Mouse (Mus musculus): ENCODE data around the gene Kcna7. TPM values are rescaled to one million over a fixed set of nuclear protein-coding genes. Genes with fewer than 3 reads are reported as not detected.
A peak's percentile ranks its signal among the peaks of the same experiment; 100 is the strongest.

Kcna7 gene
- polyA plus RNA-seq, 1 experiment = 0.03 TPM

- DNase-seq (ENCODE audit: low spot score) = peak; percentile 69
Measured at GRCm38 (mm10) chr7:45458748-45459563, 53.5 kb downstream of the Kcna7 start.

Other genes starting within 250 kb of the Kcna7 start
- 0.03 and 0.04 TPM in 2 replicates for gene Slc17a7, start 241.7 kb upstream of the Kcna7 start, polyA plus RNA-seq (2012; rRNA removed)
- 0.03 TPM in 1 of 2 replicates, not detected in the other for gene Gfy, start 226.1 kb upstream of the Kcna7 start, polyA plus RNA-seq (2012; rRNA removed)
- not detected in 2 replicates for gene Pth2, start 224.7 kb upstream of the Kcna7 start, polyA plus RNA-seq (2012; rRNA removed)
- 0.12 and 0.15 TPM in 2 replicates for gene Ccdc155, start 200.8 kb upstream of the Kcna7 start, polyA plus RNA-seq (2012; rRNA removed)
- gene Dkkl1, start 193.5 kb upstream of the Kcna7 start, polyA plus RNA-seq (2012; rRNA removed) = 5.1 and 7.5 TPM in 2 replicates
- 29.1 and 29.2 TPM in 2 replicates for gene Tead2, start 189.9 kb upstream of the Kcna7 start, polyA plus RNA-seq (2012; rRNA removed)
- 12.3 and 15.1 TPM in 2 replicates for gene Cd37, start 166.5 kb upstream of the Kcna7 start, polyA plus RNA-seq (2012; rRNA removed)
- not detected in 2 replicates for gene Slc6a16, start 164.6 kb upstream of the Kcna7 start, polyA plus RNA-seq (2012; rRNA removed)
- gene Slc6a21, start 128.1 kb upstream of the Kcna7 start, polyA plus RNA-seq (2012; rRNA removed) = not detected in 2 replicates
- gene Trpm4, start 71.9 kb upstream of the Kcna7 start, polyA plus RNA-seq (2012; rRNA removed) = 33.6 and 39.8 TPM in 2 replicates
- 0.59 and 1.1 TPM in 2 replicates for gene Hrc, start 70.4 kb upstream of the Kcna7 start, polyA plus RNA-seq (2012; rRNA removed)
- 1.4 and 1.9 TPM in 2 replicates for gene Ppfia3, start 38.6 kb upstream of the Kcna7 start, polyA plus RNA-seq (2012; rRNA removed)
- 19.2 and 21.0 TPM in 2 replicates for gene Lin7b, start 35.1 kb upstream of the Kcna7 start, polyA plus RNA-seq (2012; rRNA removed)
- 364 and 412 TPM in 2 replicates for gene Snrnp70, start 9.9 kb upstream of the Kcna7 start, polyA plus RNA-seq (2012; rRNA removed)
- gene Ntf5, start 8.0 kb downstream of the Kcna7 start, polyA plus RNA-seq (2012; rRNA removed) = 2.9 and 4.2 TPM in 2 replicates
- gene Lhb, start 15.2 kb downstream of the Kcna7 start, polyA plus RNA-seq (2012; rRNA removed) = 0.14 TPM in 1 of 2 replicates, not detected in the other
- gene Gys1, start 29.2 kb downstream of the Kcna7 start, polyA plus RNA-seq (2012; rRNA removed) = 39.3 TPM in 2 replicates
- 35.8 and 41.4 TPM in 2 replicates for gene Ruvbl2, start 32.4 kb downstream of the Kcna7 start, polyA plus RNA-seq (2012; rRNA removed)
- 1,966 and 2,293 TPM in 2 replicates for gene Ftl1, start 54.2 kb downstream of the Kcna7 start, polyA plus RNA-seq (2012; rRNA removed)
- gene Bax, start 61.2 kb downstream of the Kcna7 start, polyA plus RNA-seq (2012; rRNA removed) = 78.4 and 113 TPM in 2 replicates
- 0.43 and 0.56 TPM in 2 replicates for gene Tulp2, start 76.2 kb downstream of the Kcna7 start, polyA plus RNA-seq (2012; rRNA removed)
- 0.29 and 0.31 TPM in 2 replicates for gene Gm45808, start 81.2 kb downstream of the Kcna7 start, polyA plus RNA-seq (2012; rRNA removed)
- gene Dhdh, start 83.2 kb downstream of the Kcna7 start, polyA plus RNA-seq (2012; rRNA removed) = 5.7 and 7.7 TPM in 2 replicates
- gene Nucb1, start 104.8 kb downstream of the Kcna7 start, polyA plus RNA-seq (2012; rRNA removed) = 225 and 264 TPM in 2 replicates
- gene Ppp1r15a, start 120.6 kb downstream of the Kcna7 start, polyA plus RNA-seq (2012; rRNA removed) = 27.8 and 30.5 TPM in 2 replicates
- gene Plekha4, start 120.7 kb downstream of the Kcna7 start, polyA plus RNA-seq (2012; rRNA removed) = 11.7 and 14.3 TPM in 2 replicates
- gene Hsd17b14, start 149.2 kb downstream of the Kcna7 start, polyA plus RNA-seq (2012; rRNA removed) = 23.3 and 24.5 TPM in 2 replicates
- 48.1 and 58.5 TPM in 2 replicates for gene Bcat2, start 164.5 kb downstream of the Kcna7 start, polyA plus RNA-seq (2012; rRNA removed)
- gene Fgf21, start 209.8 kb downstream of the Kcna7 start, polyA plus RNA-seq (2012; rRNA removed) = not detected in 2 replicates
- 0.04 TPM in 1 of 2 replicates, not detected in the other for gene Fut1, start 211.6 kb downstream of the Kcna7 start, polyA plus RNA-seq (2012; rRNA removed)
- 0.23 and 0.27 TPM in 2 replicates for gene Izumo1, start 216.2 kb downstream of the Kcna7 start, polyA plus RNA-seq (2012; rRNA removed)
- 7.3 and 11.8 TPM in 2 replicates for gene Rasip1, start 221.8 kb downstream of the Kcna7 start, polyA plus RNA-seq (2012; rRNA removed)
- gene Mamstr, start 234.3 kb downstream of the Kcna7 start, polyA plus RNA-seq (2012; rRNA removed) = 8.4 and 11.3 TPM in 2 replicates

Measured in urinary bladder, adult 2 months (tissue).